Mouse (Mus musculus): Measurements from ENCODE around the gene Samhd1. TPM values are rescaled to one million over a fixed set of nuclear protein-coding genes. Genes with fewer than 3 reads are reported as not detected.
A peak's percentile ranks its signal among the peaks of the same experiment; 100 is the strongest.
"Not testable (repeated sequence)": the region's sequence is repeated elsewhere in the genome, so short reads cannot be mapped to it uniquely, and the experiment has no call there.

Samhd1 gene
- total RNA-seq (2021), result 10 to 100 TPM; 16.7 to 17.4 TPM

DNA sequence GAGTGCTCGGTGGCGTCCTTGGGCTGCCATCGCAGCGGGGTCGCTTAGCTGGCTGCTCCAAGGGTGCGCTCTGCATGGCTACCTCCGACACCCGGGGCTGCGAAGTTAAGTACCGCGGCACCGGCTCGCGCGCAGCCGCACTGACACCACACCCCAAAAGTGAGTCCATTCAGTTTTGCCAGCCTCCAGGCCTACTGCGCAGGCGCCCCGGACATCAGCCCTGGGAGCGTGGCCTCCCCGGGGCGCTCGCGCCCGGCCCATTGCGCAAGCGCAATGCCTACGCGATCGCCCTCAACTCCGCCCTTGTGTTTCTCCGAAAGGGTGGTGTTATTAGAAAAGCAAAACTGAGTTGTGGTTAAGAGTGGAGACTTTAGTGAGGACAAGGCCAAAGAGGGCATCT is at the start of gene Samhd1:
Samhd1 (minus strand) TSS at position 252 of the 400 bp plus-strand sequence.
- intact Hi-C loops (cut with DNase I), result loop anchor here (10.0 kb wide), 1 partner anchor 440 kb away; the partner anchor contains the start of gene Blcap

GRCm38 (mm10) chr2:157178167-157178566 is 43.1 kb upstream of the Samhd1 start:
- intact Hi-C loops (cut with DNase I), result no loop called here
- DNase-seq (ENCODE audit: extremely low spot score in 1 of 2, low spot score in 2 of 2), result no peak

More for the DNA sequence above, at the start of gene Samhd1:
- peak; percentile 82 to 94 for DNase-seq (ENCODE audit: extremely low spot score in 1 of 2, low spot score in 2 of 2)

DNA sequence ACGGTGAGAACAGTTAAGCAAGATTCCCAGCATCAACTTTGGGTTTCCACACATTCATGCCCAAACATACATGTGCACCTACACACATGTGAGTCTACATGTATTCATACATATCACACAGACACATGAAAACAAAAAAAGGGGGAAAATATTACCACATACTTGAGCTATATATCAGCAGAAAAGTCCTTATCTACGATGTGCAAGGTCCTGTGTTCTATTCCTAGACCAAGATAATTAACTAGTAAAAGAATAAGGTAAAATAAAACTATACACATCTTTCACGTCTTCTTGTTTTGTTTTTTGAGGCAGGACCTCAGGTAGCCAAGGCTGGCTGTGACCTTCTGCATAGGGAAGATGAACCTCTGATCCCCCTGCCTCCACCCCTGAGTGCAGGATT is 41.2 kb upstream of the Samhd1 start:
- intact Hi-C loops (cut with DNase I), result no loop called here
- no peak for DNase-seq (ENCODE audit: extremely low spot score in 1 of 2, low spot score in 2 of 2)

GRCm38 (mm10) chr2:157174416-157174815 is 39.4 kb upstream of the Samhd1 start:
- no peak for DNase-seq (ENCODE audit: extremely low spot score in 1 of 2, low spot score in 2 of 2)
- intact Hi-C loops (cut with DNase I), result no loop called here

DNA sequence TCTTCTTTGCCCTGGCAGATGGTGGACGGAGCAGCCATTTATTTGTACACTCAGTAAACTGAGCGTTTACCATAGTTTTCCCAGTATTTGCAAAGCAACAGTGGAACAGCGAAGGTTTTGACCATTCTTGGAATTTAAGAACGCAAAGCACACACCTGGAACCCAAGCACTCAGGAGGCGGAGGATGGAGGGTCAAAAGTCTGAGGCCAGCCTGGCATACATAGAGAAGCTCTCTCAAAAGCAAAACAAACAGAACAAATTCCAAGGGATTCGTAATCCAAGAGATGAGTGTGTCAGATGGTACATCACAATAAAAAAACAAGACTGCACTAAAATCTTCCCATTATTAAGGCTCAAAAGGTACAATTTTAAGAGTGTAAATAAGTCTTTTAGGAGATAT is 38.5 kb upstream of the Samhd1 start:
- no peak for DNase-seq (ENCODE audit: extremely low spot score in 1 of 2, low spot score in 2 of 2)
- intact Hi-C loops (cut with DNase I), result no loop called here

- intact Hi-C loops (cut with DNase I), result no loop called here
- DNase-seq (ENCODE audit: extremely low spot score in 1 of 2, low spot score in 2 of 2), result no peak
These were observed 37.9 kb upstream of the Samhd1 start for GRCm38 (mm10) chr2:157172984-157173383.

DNA sequence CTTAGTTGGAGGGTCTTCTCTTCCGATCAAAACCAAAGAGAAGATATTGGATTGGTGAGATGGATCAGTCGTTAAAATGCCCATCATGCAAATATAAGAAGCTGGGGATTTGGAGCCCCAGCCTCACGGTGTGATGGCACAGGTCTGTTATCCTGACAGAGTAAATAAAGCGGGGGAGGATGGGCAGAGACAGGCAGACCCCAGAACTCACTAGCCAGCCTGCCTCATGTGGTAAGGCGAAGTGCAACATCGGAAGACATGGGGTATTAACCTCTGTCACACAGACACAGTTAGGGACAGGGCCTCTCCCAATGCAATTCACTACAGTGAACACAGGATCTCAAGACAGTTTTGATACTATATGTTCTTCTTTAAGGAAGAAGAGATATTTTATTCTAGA is 35.6 kb upstream of the Samhd1 start:
- intact Hi-C loops (cut with DNase I), result no loop called here
- DNase-seq (ENCODE audit: extremely low spot score in 1 of 2, low spot score in 2 of 2), result no peak

DNA sequence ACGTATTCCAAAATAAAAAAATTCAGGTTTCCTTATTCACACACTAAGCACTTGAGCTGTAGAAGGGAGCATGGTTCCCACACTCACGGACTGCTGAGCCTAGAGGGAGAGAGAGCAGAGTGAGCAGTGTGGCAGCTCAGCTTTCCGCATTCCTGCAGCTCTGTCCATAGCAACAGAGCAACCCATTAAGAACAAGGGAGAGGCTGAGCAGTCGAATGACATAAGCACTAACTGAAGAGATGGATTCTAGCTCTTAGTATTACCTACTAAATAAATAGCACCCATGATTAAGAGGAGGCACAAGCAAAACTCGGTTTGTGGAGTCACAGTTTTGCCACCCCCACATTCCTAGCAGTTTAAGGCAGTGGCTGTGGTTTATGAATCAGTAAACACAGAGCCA is 35.1 kb upstream of the Samhd1 start:
- peak in 1 of 2 experiments; percentile 23 for DNase-seq (ENCODE audit: extremely low spot score in 1 of 2, low spot score in 2 of 2)
- intact Hi-C loops (cut with DNase I), result no loop called here

GRCm38 (mm10) chr2:157166371-157167080 is 31.5 kb upstream of the Samhd1 start:
- DNase-seq (ENCODE audit: extremely low spot score in 1 of 2, low spot score in 2 of 2), result peak in 1 of 2 experiments; percentile 3

DNA sequence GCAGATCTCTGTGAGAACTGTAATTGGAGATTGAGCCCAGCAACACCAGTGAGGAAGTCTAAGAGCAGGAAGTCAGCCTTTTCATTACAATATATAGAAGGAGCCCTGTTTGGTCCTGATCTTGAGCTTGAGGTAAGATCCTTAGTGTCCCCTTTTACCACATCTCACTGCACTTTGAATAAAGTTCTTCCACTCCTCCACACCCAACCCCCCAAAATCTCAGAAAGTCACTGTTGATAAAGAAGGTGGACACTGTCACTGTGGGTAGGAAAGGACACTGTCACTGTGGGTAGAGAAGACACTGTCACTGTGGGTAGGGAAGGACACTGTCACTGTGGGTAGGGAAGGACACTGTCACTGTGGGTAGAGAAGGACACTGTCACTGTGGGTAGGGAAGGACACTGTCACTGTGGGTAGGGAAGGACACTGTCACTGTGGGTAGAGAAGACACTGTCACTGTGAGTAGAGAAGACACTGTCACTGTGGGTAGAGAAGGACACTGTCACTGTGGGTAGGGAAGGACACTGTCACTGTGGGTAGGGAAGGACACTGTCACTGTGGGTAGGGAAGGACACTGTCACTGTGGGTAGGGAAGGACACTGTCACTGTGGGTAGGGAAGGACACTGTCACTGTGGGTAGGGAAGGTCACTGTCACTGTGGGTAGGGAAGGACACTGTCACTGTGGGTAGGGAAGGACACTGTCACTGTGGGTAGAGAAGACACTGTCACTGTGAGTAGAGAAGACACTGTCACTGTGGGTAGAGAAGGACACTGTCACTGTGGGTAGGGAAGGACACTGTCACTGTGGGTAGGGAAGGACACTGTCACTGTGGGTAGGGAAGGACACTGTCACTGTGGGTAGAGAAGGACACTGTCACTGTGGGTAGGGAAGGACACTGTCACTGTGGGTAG is 30.5 kb upstream of the Samhd1 start:
- intact Hi-C loops (cut with DNase I); DNase-seq (ENCODE audit: extremely low spot score in 1 of 2, low spot score in 2 of 2): not testable (repeated sequence)

More at GRCm38 (mm10) chr2:157166371-157167080, 31.5 kb upstream of the Samhd1 start:
- intact Hi-C loops (cut with DNase I), result no loop called here

DNA sequence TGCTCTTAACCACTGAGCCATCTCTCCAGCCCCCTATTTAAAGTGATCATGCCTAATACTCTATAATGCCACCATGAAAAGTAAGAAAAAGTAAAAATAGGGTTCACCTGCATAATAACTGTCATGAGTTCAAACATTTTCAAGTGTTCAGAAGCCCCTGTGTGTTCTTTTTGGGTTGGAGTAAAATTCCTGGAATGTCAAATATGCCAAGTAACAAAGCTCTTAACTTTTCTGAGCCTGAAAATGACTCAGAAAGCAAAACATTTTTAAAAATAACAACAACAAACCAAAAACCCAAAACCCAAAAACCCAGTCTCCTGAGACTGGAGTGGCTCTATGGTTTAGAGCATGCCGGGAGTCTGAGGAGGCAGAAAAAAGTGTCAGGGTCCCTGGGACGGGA is 29.0 kb upstream of the Samhd1 start:
- no peak for DNase-seq (ENCODE audit: extremely low spot score in 1 of 2, low spot score in 2 of 2)
- intact Hi-C loops (cut with DNase I), result no loop called here

DNA sequence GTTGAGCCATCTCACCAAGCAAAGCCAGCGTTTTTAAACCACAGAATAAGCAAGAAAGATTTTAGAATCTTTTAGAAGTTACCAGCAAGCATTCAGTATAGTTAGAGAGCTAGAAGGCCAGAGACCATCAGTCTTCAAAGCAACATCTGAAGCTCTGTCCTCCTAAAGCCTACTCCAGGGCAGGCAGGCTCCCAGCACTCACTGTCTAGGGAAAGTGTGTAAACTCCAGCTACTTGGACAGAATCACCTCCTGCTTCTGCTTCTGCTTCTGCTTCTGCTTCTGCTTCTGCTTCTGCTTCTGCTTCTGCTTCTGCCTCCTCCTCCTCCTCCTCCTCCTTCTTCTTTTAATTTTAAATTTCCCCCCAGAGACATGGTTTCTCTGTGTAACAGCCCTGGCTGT is 21.0 kb upstream of the Samhd1 start:
- intact Hi-C loops (cut with DNase I), result no loop called here
- no peak for DNase-seq (ENCODE audit: extremely low spot score in 1 of 2, low spot score in 2 of 2)

GRCm38 (mm10) chr2:157153235-157153634 is 18.2 kb upstream of the Samhd1 start:
- no peak for DNase-seq (ENCODE audit: extremely low spot score in 1 of 2, low spot score in 2 of 2)
- intact Hi-C loops (cut with DNase I), result no loop called here

GRCm38 (mm10) chr2:157148417-157148816 is 13.4 kb upstream of the Samhd1 start:
- DNase-seq (ENCODE audit: extremely low spot score in 1 of 2, low spot score in 2 of 2), result no peak

DNA sequence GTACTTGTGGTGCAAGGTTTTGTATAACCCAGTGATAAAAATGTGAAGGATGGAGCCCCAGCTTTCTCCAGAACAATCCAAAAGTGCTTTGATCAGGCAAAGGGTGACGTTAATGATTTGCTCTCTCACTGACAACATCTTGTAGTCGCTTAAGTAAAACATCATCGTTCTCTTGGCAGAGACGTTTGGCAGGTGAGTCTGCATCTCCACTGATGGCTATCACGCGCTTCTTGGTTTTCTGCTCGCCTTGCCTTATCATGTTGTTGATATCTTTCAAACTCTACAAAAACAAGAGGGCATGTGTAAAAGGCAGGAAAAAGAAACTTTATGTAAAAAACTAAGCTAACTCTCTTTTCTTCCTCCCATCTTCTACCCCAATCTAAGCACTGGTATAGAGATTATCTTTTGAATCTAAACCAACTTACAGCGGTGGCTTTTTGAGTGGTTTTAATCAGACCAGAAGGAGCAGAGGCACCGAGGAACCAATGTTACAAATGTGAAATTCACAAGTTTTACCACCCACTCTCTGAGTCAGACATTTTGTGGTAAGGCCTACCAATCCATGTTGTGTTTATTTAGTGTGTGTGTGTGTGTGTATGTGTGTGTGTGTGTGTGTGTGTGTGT is 12.4 kb upstream of the Samhd1 start:
- DNase-seq (ENCODE audit: extremely low spot score in 1 of 2, low spot score in 2 of 2), result no peak
- intact Hi-C loops (cut with DNase I), result no loop called here

More at GRCm38 (mm10) chr2:157148417-157148816, 13.4 kb upstream of the Samhd1 start:
- intact Hi-C loops (cut with DNase I), result no loop called here

DNA sequence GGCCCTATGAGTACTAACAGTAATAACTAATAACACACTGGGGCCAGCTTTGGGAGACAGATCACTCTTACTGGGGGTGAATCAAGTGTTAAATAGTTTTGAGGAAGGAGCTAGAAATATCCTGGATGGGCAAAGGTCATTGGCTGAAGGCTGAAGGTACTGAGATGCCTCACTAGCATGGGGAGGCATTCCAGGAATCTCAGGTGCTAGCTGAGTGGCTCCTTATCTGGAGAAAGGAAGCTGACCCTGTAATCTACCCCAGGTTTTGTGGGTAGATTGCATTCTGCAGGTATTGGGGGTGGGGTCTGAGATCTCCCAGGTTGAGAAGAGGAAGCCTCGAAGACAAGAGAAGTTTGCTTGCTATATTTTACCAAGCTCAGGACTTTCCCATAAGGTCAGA is 10.1 kb upstream of the Samhd1 start:
- intact Hi-C loops (cut with DNase I), result no loop called here
- DNase-seq (ENCODE audit: extremely low spot score in 1 of 2, low spot score in 2 of 2), result no peak

GRCm38 (mm10) chr2:157144132-157144531 is 9.1 kb upstream of the Samhd1 start:
- no peak for DNase-seq (ENCODE audit: extremely low spot score in 1 of 2, low spot score in 2 of 2)
- intact Hi-C loops (cut with DNase I), result no loop called here

DNA sequence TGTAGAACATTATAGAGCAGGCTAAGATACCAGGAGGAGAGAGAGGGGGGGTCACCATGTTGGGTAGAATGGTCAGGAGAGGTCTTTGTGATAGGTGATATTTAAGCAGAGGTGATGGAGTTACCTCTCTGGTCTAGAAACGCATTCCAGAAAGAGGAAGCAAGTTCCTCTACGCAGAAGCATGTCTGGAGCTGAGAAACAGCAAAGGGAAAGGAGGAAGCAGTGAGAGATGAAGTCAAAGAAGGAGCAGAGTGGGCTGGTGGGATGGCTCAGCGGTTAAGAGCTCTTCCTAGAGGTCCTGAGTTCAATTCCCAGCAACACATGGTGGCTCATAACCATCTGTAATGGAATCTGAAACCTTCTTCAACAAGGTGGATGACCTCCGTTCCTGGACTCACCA is 6.9 kb upstream of the Samhd1 start:
- no peak for DNase-seq (ENCODE audit: extremely low spot score in 1 of 2, low spot score in 2 of 2)
- intact Hi-C loops (cut with DNase I), result no loop called here

GRCm38 (mm10) chr2:157139251-157139802 is 4.3 kb upstream of the Samhd1 start:
- intact Hi-C loops (cut with DNase I), result loop anchor here (10.0 kb wide), 1 partner anchor 435 kb away; the partner anchor contains the start of gene Blcap
- DNase-seq (ENCODE audit: extremely low spot score in 1 of 2, low spot score in 2 of 2), result no peak
